Mouse (Mus musculus) stomach, embryonic 14.5 days (tissue): ENCODE results near the gene Rpia. TPM values are rescaled to one million over a fixed set of nuclear protein-coding genes. Genes with fewer than 3 reads are reported as not detected.
"Not testable (repeated sequence)": the region's sequence is repeated elsewhere in the genome, so short reads cannot be mapped to it uniquely, and the experiment has no call there.

Experiments used
- ATAC-seq: fragments of 200-750 bp; cut with Nextera tagmentation; 2 replicates; pipeline ENCODE4 v1.8.0; 2017; ENCODE audit warnings: low read depth, moderate TSS enrichment; ENCODE audit not compliant: insufficient number of reproducible peaks, insufficient read depth, low FRiP score
- H3K27ac ChIP-seq: fragments of 300-500 bp; sonication (generic); 2 replicates; pipeline ENCODE4 v1.5.1; 2014; ENCODE audit warnings: mild to moderate bottlenecking, low read length, moderate library complexity, mixed read lengths
- H3K27me3 ChIP-seq: fragments of 300-500 bp; sonication (generic); 2 replicates; pipeline ENCODE4 v1.6.1; 2014; ENCODE audit warnings: low read length, control low read depth, mixed read lengths; ENCODE audit not compliant: control insufficient read depth, insufficient read depth
- H3K36me3 ChIP-seq: fragments of 300-500 bp; sonication (generic); 2 replicates; pipeline ENCODE4 v1.6.1; 2014; ENCODE audit warnings: mild to moderate bottlenecking, control low read depth, low read length, moderate library complexity, mixed read lengths; ENCODE audit not compliant: control insufficient read depth, insufficient read depth
- H3K4me1 ChIP-seq: fragments of 300-500 bp; sonication (generic); 2 replicates; pipeline ENCODE4 v1.6.1; 2014; ENCODE audit warnings: low read length, control low read depth, mixed read lengths; ENCODE audit not compliant: control insufficient read depth, insufficient read depth
- H3K4me2 ChIP-seq: fragments of 300-500 bp; sonication (generic); replicated peaks from 2 replicates; pipeline ENCODE4 v1.6.1; 2014; ENCODE audit warnings: low read depth, low read length, control low read depth
- H3K4me3 ChIP-seq: fragments of 300-500 bp; sonication (generic); 2 replicates; pipeline ENCODE4 v1.5.1; 2014; ENCODE audit warnings: low read depth, low read length, control low read depth
- H3K9ac ChIP-seq: fragments of 300-500 bp; sonication (generic); replicated peaks from 2 replicates; pipeline ENCODE4 v1.6.1; 2014; ENCODE audit warnings: low read depth, mild to moderate bottlenecking, control low read depth, low read length, moderate library complexity, mixed read lengths
- H3K9me3 ChIP-seq: fragments of 300-500 bp; sonication (generic); 2 replicates; pipeline ENCODE4 v1.6.1; 2016; ENCODE audit warnings: low read depth, low read length, control low read depth; ENCODE audit not compliant: control insufficient read depth
- WGBS: fragments of 180-500 bp; shearing (Covaris S2); extraction: QIAGEN DNeasy Blood & Tissue Kit; methylation state at CpG from one replicate; pipeline ENCODE4 v1.1.7; 2014; 5-methylcytosine and 5-hydroxymethylcytosine counted together
- polyA plus RNA-seq: library from polyadenylated mRNA; unstranded; fragments of >200 nt; fragmentation: Nextera tagmentation; extraction: Ambion mirVana; gene quantifications from 2 replicates; pipeline ENCODE4 v1.2.1, GENCODE M21; 2014

The Rpia gene
- polyA plus RNA-seq, 1 experiment from 2014 or later, result 4.8 TPM

- no peak overlapping the region for H3K9ac ChIP-seq
- no peaks in the 10 kb centered on the region for H3K9me3 ChIP-seq
- peak overlapping the region; percentile 29 for H3K4me3 ChIP-seq
- WGBS, result 7% methylated on average over 23 of the region's 23 CpGs
- no peaks in the 10 kb centered on the region for H3K36me3 ChIP-seq
- no peaks in the 10 kb centered on the region for H3K27me3 ChIP-seq
- no peaks in the 10 kb centered on the region for H3K4me1 ChIP-seq
- H3K4me2 ChIP-seq, result peak overlapping the region; percentile 50
- no peak overlapping the region for H3K27ac ChIP-seq
- peak; percentile 90 for ATAC-seq
Measured at GRCm38 (mm10) chr6:70824085-70824986, 32.3 kb upstream of the Rpia start.

GRCm38 (mm10) chr6:70823277-70823676, 31.2 kb upstream of the Rpia start:
- H3K27me3 ChIP-seq, H3K4me2 ChIP-seq, H3K27ac ChIP-seq, H3K9me3 ChIP-seq, H3K36me3 ChIP-seq, H3K9ac ChIP-seq, ATAC-seq, H3K4me1 ChIP-seq, H3K4me3 ChIP-seq: not testable (repeated sequence)
- whole genome bisulfite sequencing, result 74% methylated on average over 4 of the region's 4 CpGs

- Histone ChIP-seq H3K9me3 (no peaks in the 10 kb centered on the region), H3K4me1 (no peaks in the 10 kb centered on the region), H3K4me3 (no peak overlapping the region), H3K27me3 (no peaks in the 10 kb centered on the region), H3K4me2 (no peak overlapping the region), H3K36me3 (no peaks in the 10 kb centered on the region), H3K27ac (no peak overlapping the region), H3K9ac (no peak overlapping the region)
- 66% methylated on average over 5 of the region's 5 CpGs for WGBS
- no peak for ATAC-seq
Measured at GRCm38 (mm10) chr6:70822386-70822910, 30.4 kb upstream of the Rpia start.

- Histone ChIP-seq H3K27ac (no peak overlapping the region), H3K4me3 (no peak overlapping the region), H3K36me3 (no peaks in the 10 kb centered on the region), H3K4me2 (no peak overlapping the region), H3K9ac (no peak overlapping the region), H3K27me3 (no peaks in the 10 kb centered on the region), H3K4me1 (no peaks in the 10 kb centered on the region), H3K9me3 (no peaks in the 10 kb centered on the region)
- no peak for ATAC-seq
- WGBS, result 63% methylated on average over 2 of the region's 2 CpGs
Measured at GRCm38 (mm10) chr6:70821566-70821965, 29.5 kb upstream of the Rpia start.

- no peaks in the 10 kb centered on the region for H3K27me3 ChIP-seq
- no peak for ATAC-seq
- WGBS, result 83% methylated on average over 8 of the region's 8 CpGs
- H3K27ac ChIP-seq, result no peak overlapping the region
- H3K9me3 ChIP-seq, result no peaks in the 10 kb centered on the region
- no peak overlapping the region for H3K4me3 ChIP-seq
- H3K4me2 ChIP-seq, result no peak overlapping the region
- H3K4me1 ChIP-seq, result no peaks in the 10 kb centered on the region
- no peak overlapping the region for H3K9ac ChIP-seq
- H3K36me3 ChIP-seq, result no peaks in the 10 kb centered on the region
Measured at GRCm38 (mm10) chr6:70815471-70815870, 23.4 kb upstream of the Rpia start.

GRCm38 (mm10) chr6:70814629-70814950, 22.6 kb upstream of the Rpia start:
- no peaks in the 10 kb centered on the region for H3K36me3 ChIP-seq
- no peaks in the 10 kb centered on the region for H3K27me3 ChIP-seq
- no peak for ATAC-seq
- no peaks in the 10 kb centered on the region for H3K9me3 ChIP-seq
- H3K4me2 ChIP-seq, result no peak overlapping the region
- H3K9ac ChIP-seq, result no peak overlapping the region
- no peak overlapping the region for H3K4me3 ChIP-seq
- 83% methylated on average over 4 of the region's 4 CpGs for WGBS
- no peaks in the 10 kb centered on the region for H3K4me1 ChIP-seq
- no peak overlapping the region for H3K27ac ChIP-seq

GRCm38 (mm10) chr6:70813921-70814628, 22.0 kb upstream of the Rpia start:
- H3K27ac ChIP-seq, result no peak overlapping the region

GRCm38 (mm10) chr6:70812526-70812895, 20.5 kb upstream of the Rpia start:
- no peaks in the 10 kb centered on the region for H3K27me3 ChIP-seq
- no peaks in the 10 kb centered on the region for H3K4me1 ChIP-seq
- H3K27ac ChIP-seq, result peak overlapping the region; percentile 56; the same call in 1 of the 2 replicates
- no peak overlapping the region for H3K9ac ChIP-seq
- no peak overlapping the region for H3K4me3 ChIP-seq
- no peak overlapping the region for H3K4me2 ChIP-seq
- peak; percentile 37; the same call in 1 of the 2 replicates for ATAC-seq
- WGBS, result 22% methylated on average over 4 of the region's 4 CpGs
- no peaks in the 10 kb centered on the region for H3K36me3 ChIP-seq
- H3K9me3 ChIP-seq, result no peaks in the 10 kb centered on the region

More at GRCm38 (mm10) chr6:70813921-70814628, 22.0 kb upstream of the Rpia start:
- H3K9ac ChIP-seq, result no peak overlapping the region
- no peaks in the 10 kb centered on the region for H3K36me3 ChIP-seq
- no peaks in the 10 kb centered on the region for H3K27me3 ChIP-seq
- ATAC-seq, result peak; percentile 71
- H3K4me2 ChIP-seq, result no peak overlapping the region
- H3K9me3 ChIP-seq, result no peaks in the 10 kb centered on the region
- 59% methylated on average over 18 of the region's 18 CpGs for WGBS
- H3K4me3 ChIP-seq, result no peak overlapping the region
- no peaks in the 10 kb centered on the region for H3K4me1 ChIP-seq
